Mouse (Mus musculus) right cerebral cortex, adult 2 months (tissue): ENCODE measurements at regions not wholly inside any gene's neighbourhood (a gene's known extent, or its start where the extent isn't known, plus 50 kb on each side); places are given as distances from the start of the nearest gene placed in this dataset.

Source experiments
- DNase-seq, 2 experiments: peaks; one replicate each; pipeline ENCODE4 v3.0.0; 2021 to 2022; ENCODE audit warnings: low spot score in 2 of 2

GRCm38 (mm10) chr6:58752496-58752895 is 78.8 kb upstream of the Herc3 start:
- no peak for DNase-seq

GRCm38 (mm10) chr6:58756309-58757015 is 74.8 kb upstream of the Herc3 start:
- no peak for DNase-seq

- no peak for DNase-seq
Observed at GRCm38 (mm10) chr6:58757339-58757738, 73.9 kb upstream of the Herc3 start.

- DNase-seq: peak; percentile 63 to 78
Observed at GRCm38 (mm10) chr6:58770654-58771218, 60.5 kb upstream of the Herc3 start.

- DNase-seq: peak; percentile 63 to 65
Observed at GRCm38 (mm10) chr6:58772014-58772413, 59.3 kb upstream of the Herc3 start.
